Mouse (Mus musculus): ENCODE data around the gene Ankrd44.

GRCm38 (mm10) chr1:54965159-54965995, 39.2 kb upstream of the Ankrd44 start:
- TF ChIP-seq CTCF (IDR thresholded peaks at IDR 0.05; ENCODE audit: low read depth, low read length) (no peak), POLR2A (IDR thresholded peaks at IDR 0.05; ENCODE audit: insufficient read depth, low read length) (no peak), EP300 (IDR thresholded peaks at IDR 0.05; ENCODE audit: insufficient read depth, low read depth, low read length) (no peak)

Measured in ES-Bruce4 (cell line).